Mouse (Mus musculus) bone marrow, adult 2 months (tissue): Measurements from ENCODE around the gene Gmpr2.

Experiments used
- CTCF ChIP-seq: fragments of 200-500 bp; IDR thresholded peaks from 2 replicates; pipeline ENCODE4 v1.5.1; 2011; ENCODE audit warnings: low read length, control low read depth; ENCODE audit not compliant: control insufficient read depth, insufficient read depth
- POLR2A ChIP-seq: fragments of 200-500 bp; IDR thresholded peaks from 2 replicates; pipeline ENCODE4 v1.6.1; 2011; ENCODE audit warnings: low read depth, mild to moderate bottlenecking, control low read depth, low read length, borderline replicate concordance; ENCODE audit not compliant: control insufficient read depth

- no peak; the same call in 1 of the 2 replicates for TF ChIP-seq CTCF
- TF ChIP-seq POLR2A, result peak; percentile 66; the same call in 1 of the 2 replicates
Observed at GRCm38 (mm10) chr14:55643060-55643907, 28.5 kb upstream of the Gmpr2 start, which contains the start of gene Tm9sf1.
